Mouse (Mus musculus): ENCODE results near the gene Vwa7.
"Not testable (repeated sequence)": the region's sequence is repeated elsewhere in the genome, so short reads cannot be mapped to it uniquely, and the experiment has no call there.

- not testable (repeated sequence) for TF ChIP-seq CTCF (IDR thresholded peaks at IDR 0.05; ENCODE audit: control insufficient read depth, insufficient read depth, insufficient read length); USF1 (IDR thresholded peaks at IDR 0.05; ENCODE audit: low read depth)
These were observed 46.6 kb upstream of the Vwa7 start, which contains the start of gene Gm20481 for GRCm38 (mm10) chr17:34969822-34970221.

All from C2C12 (cell line).